Mouse (Mus musculus) adrenal gland, adult 18-20 months (tissue): ENCODE data around the gene Cxcl13. TPM values are rescaled to one million over a fixed set of nuclear protein-coding genes. Genes with fewer than 3 reads are reported as not detected.
"Not testable (repeated sequence)": the region's sequence is repeated elsewhere in the genome, so short reads cannot be mapped to it uniquely, and the experiment has no call there.

Experiments
- DNase-seq, 2 experiments: peaks; one replicate each; pipeline ENCODE4 v3.0.0; 2021 to 2022; ENCODE audit warnings: low spot score in 2 of 2
- long read RNA-seq, 2 experiments: library from polyadenylated mRNA; stranded (forward); transcript quantifications; one replicate each; pipeline ENCODE4 v2.0.0; 2021
- total RNA-seq, 2 experiments: library from RNA; stranded (reverse); gene quantifications; 1 replicate in 1 of 2; 2 replicates in 1 of 2; pipeline ENCODE4 v1.2.3; 2021

Gene Cxcl13
- total RNA-seq = 1 to 10 TPM; 2.1 to 2.6 TPM
- long read RNA-seq, experiment 1, partial matches to known transcripts = 0 of 1 reads
- long read RNA-seq, experiment 1, other reads (novel, unspliced or antisense) = 0 of 1 reads
- long read RNA-seq, experiment 2, partial matches to known transcripts = 0 of 2 reads
- long read RNA-seq, experiment 2, other reads (novel, unspliced or antisense) = 0 of 2 reads

- no peak for DNase-seq
These were observed at the start of gene Cxcl13 for GRCm38 (mm10) chr5:95956651-95957050. TSS of gene Cxcl13 (plus strand) at chr5:95956951.

- no peak for DNase-seq
These were observed 45.7 kb upstream of the Cxcl13 start for GRCm38 (mm10) chr5:95911006-95911405.

GRCm38 (mm10) chr5:95918491-95918890 lies 38.3 kb upstream of the Cxcl13 start:
- no peak for DNase-seq

GRCm38 (mm10) chr5:95924023-95924422 lies 32.7 kb upstream of the Cxcl13 start:
- no peak for DNase-seq

- DNase-seq = no peak
These were observed 31.4 kb upstream of the Cxcl13 start for GRCm38 (mm10) chr5:95925204-95925930.

GRCm38 (mm10) chr5:95925931-95926263 lies 30.9 kb upstream of the Cxcl13 start:
- DNase-seq = no peak

GRCm38 (mm10) chr5:95935035-95935434 lies 21.7 kb upstream of the Cxcl13 start:
- DNase-seq = no peak

GRCm38 (mm10) chr5:95936068-95936467 lies 20.7 kb upstream of the Cxcl13 start:
- DNase-seq = no peak

GRCm38 (mm10) chr5:95937129-95937528 lies 19.6 kb upstream of the Cxcl13 start:
- no peak for DNase-seq

GRCm38 (mm10) chr5:95938044-95938625 lies 18.6 kb upstream of the Cxcl13 start:
- DNase-seq = no peak

- DNase-seq = no peak
These were observed 16.0 kb upstream of the Cxcl13 start for GRCm38 (mm10) chr5:95940682-95941221.

- no peak for DNase-seq
These were observed 15.2 kb upstream of the Cxcl13 start for GRCm38 (mm10) chr5:95941562-95941961.

- no peak for DNase-seq
These were observed 11.6 kb upstream of the Cxcl13 start for GRCm38 (mm10) chr5:95945120-95945519.

GRCm38 (mm10) chr5:95946344-95946743 lies 10.4 kb upstream of the Cxcl13 start:
- DNase-seq = no peak

- DNase-seq = no peak
These were observed 8.1 kb upstream of the Cxcl13 start for GRCm38 (mm10) chr5:95948641-95949040.

GRCm38 (mm10) chr5:95949946-95950701 lies 6.6 kb upstream of the Cxcl13 start:
- DNase-seq = peak; percentile 52 to 58

- no peak for DNase-seq
These were observed 8.2 kb downstream of the Cxcl13 start for GRCm38 (mm10) chr5:95964940-95965339.

GRCm38 (mm10) chr5:95966621-95967020 lies 9.9 kb downstream of the Cxcl13 start:
- DNase-seq = no peak

- DNase-seq = peak; percentile 41 to 63
These were observed 14.1 kb downstream of the Cxcl13 start for GRCm38 (mm10) chr5:95970845-95971244.

- DNase-seq = no peak
These were observed 15.5 kb downstream of the Cxcl13 start for GRCm38 (mm10) chr5:95972208-95972607.

GRCm38 (mm10) chr5:95973806-95974205 lies 17.1 kb downstream of the Cxcl13 start:
- DNase-seq = not testable (repeated sequence)

GRCm38 (mm10) chr5:95976299-95976698 lies 19.5 kb downstream of the Cxcl13 start:
- no peak for DNase-seq
